Mouse (Mus musculus) stomach, postnatal 0 days (tissue): ENCODE data around the gene Gm45713.

Source experiments
- CTCF ChIP-seq: IDR thresholded peaks from 2 replicates; pipeline ENCODE4 v1.5.1; 2016; ENCODE audit warnings: antibody characterized with exemption, low read depth, mild to moderate bottlenecking, moderate library complexity
- EP300 ChIP-seq: optimal IDR thresholded peaks from 2 replicates; pipeline ENCODE3; 2016; ENCODE audit warnings: antibody characterized with exemption

DNA sequence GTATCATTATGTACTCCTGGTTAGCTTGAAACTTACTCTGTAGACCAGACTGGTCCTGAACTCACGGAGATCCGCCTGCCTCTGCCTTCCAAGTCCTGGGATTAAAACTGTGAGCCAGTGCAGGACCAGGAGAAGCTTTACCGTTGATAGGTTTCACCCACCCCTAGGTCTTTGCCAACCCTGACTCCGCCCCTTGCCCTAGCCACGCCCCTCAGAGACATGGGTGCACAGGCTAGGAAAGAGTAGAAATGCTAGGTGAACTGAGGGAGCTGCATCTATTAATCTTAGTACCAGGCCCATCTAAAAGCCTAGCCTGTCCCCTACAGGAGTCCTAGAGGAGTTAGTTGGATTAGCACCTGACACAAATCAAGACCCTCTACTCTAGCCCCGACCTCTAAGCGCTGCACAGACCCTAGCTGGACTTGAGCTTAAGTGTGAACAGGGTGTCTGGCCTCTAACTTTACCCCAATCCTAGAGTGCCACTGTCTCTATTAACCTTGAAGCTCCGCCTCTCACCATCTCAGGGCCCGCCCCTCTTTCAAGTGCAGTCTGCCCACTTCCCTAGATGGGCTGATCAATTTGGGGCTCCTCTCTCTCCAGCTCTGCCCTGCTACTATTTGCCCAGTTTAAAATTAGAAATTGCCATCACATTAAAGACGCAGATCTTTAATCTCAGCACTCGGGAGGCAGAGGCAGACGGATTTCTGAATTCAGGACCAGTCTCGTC is 45.6 kb downstream of the Gm45713 start:
- TF ChIP-seq EP300, result no peak
- no peak for TF ChIP-seq CTCF
